ENCODE assay signal across 8 mouse cellular contexts in genomic region chr7:109028204-109028603, GRCm38 (mm10). TPM values are rescaled to one million over a fixed set of nuclear protein-coding genes. Genes with fewer than 3 reads are reported as not detected.
A peak's percentile ranks its signal among the peaks of the same experiment; 100 is the strongest.
DNase-seq lines count a peak whose midpoint lies in the region; ATAC-seq and TF ChIP-seq lines count a peak whose summit lies in the region.

No protein-coding gene starts in this region.

- intact Hi-C loops in heart, adult 2 months (cut with DNase I) = loop anchor here (1.0 to 5.0 kb wide), 3 partner anchors 61 to 213 kb away; no protein-coding TSS in a partner anchor

- H3K79me2 ChIP-seq in heart, adult 2 months (replicated peaks; ENCODE audit: control insufficient read depth, insufficient read depth, low read length) = no peaks in the 10 kb centered on the region
- H3K79me2 ChIP-seq in CH12.LX (replicated peaks; ENCODE audit: control insufficient read depth, extremely low read depth, insufficient read depth, poor library complexity, severe bottlenecking) = no peaks in the 10 kb centered on the region

- WGBS in heart, adult 2 months = 24% methylated on average over 6 of the region's 6 CpGs
- 29% methylated on average over 6 of the region's 6 CpGs for WGBS in heart, embryonic 11.5 days (ENCODE audit: insufficient replicate concordance)
- 28% methylated on average over 6 of the region's 6 CpGs for WGBS in forebrain, embryonic 16.5 days

- no peaks in the 10 kb centered on the region for H3K36me3 ChIP-seq in heart, adult 2 months (ENCODE audit: control insufficient read depth, insufficient read depth, low read length)
- no peaks in the 10 kb centered on the region for H3K36me3 ChIP-seq in heart, embryonic 11.5 days (ENCODE audit: control insufficient read depth, insufficient read depth, low read length)
- no peaks in the 10 kb centered on the region for H3K36me3 ChIP-seq in CH12.LX (replicated peaks in 1 of 2; ENCODE audit: control insufficient read depth in 1 of 2, insufficient read depth in 1 of 2, low read length in 1 of 2)
- H3K36me3 ChIP-seq in forebrain, embryonic 16.5 days (ENCODE audit: control insufficient read depth, insufficient read depth) = peaks cover 13% of the 10 kb centered on the region

- in situ Hi-C loops in CH12.LX (cut with MboI; ENCODE audit: low pct_ligation_motif_present, low pct_unique_long_range_greater_than_20kb, low sequenced_read_pairs) = loop anchor here (10.0 kb wide), 1 partner anchor 213 kb away; no protein-coding TSS in a partner anchor

- DNase-seq in heart, adult 2 months = no peak
- DNase-seq in CH12.LX (ENCODE audit: extremely low read depth) = peak; percentile 42
- DNase-seq in cerebellum, adult 11 months = peak; percentile 62
- peak; percentile 66 for DNase-seq in kidney, postnatal 14 days
- DNase-seq in mesoderm, embryonic 11.5 days (ENCODE audit: low read depth, low spot score) = peak; percentile 71
- DNase-seq in telencephalon, adult 2 months (ENCODE audit: low read depth, low spot score) = peak; percentile 69

- no peak for ATAC-seq in heart, embryonic 11.5 days (replicated peaks; ENCODE audit: insufficient number of reproducible peaks, low FRiP score, low TSS enrichment)
- peak; percentile 57 for ATAC-seq in forebrain, embryonic 16.5 days

- no peak overlapping the region for H3K4me2 ChIP-seq in heart, embryonic 11.5 days
- H3K4me2 ChIP-seq in CH12.LX (ENCODE audit: insufficient read depth, low read depth, poor library complexity, severe bottlenecking) = no peak overlapping the region
- no peak overlapping the region for H3K4me2 ChIP-seq in forebrain, embryonic 16.5 days (ENCODE audit: low read length)

- H3K4me3 ChIP-seq in heart, adult 2 months = no peak overlapping the region
- no peak overlapping the region for H3K4me3 ChIP-seq in heart, embryonic 11.5 days (ENCODE audit: low read depth, low read length)
- H3K4me3 ChIP-seq in CH12.LX (replicated peaks in 1 of 3; ENCODE audit: low read depth in 2 of 3, low read length in 2 of 3, poor library complexity in 1 of 3) = no peak overlapping the region
- no peak overlapping the region for H3K4me3 ChIP-seq in forebrain, embryonic 16.5 days (replicated peaks; ENCODE audit: low read length)

- H3K27me3 ChIP-seq in heart, adult 2 months (ENCODE audit: control insufficient read depth, insufficient read depth, low read length) = no peaks in the 10 kb centered on the region
- H3K27me3 ChIP-seq in heart, embryonic 11.5 days (ENCODE audit: control insufficient read depth, insufficient read depth, low read length) = no peaks in the 10 kb centered on the region; the same call in 1 of the 2 replicates
- peaks cover 44% of the 10 kb centered on the region for H3K27me3 ChIP-seq in CH12.LX (replicated peaks)
- H3K27me3 ChIP-seq in forebrain, embryonic 16.5 days (replicated peaks; ENCODE audit: control insufficient read depth, insufficient read depth, low read length) = no peaks in the 10 kb centered on the region

- no peaks in the 10 kb centered on the region for H3K9me3 ChIP-seq in heart, embryonic 11.5 days (replicated peaks; ENCODE audit: control insufficient read depth, low read length)
- peaks cover 5% of the 10 kb centered on the region for H3K9me3 ChIP-seq in CH12.LX (replicated peaks; ENCODE audit: low read length)
- no peaks in the 10 kb centered on the region for H3K9me3 ChIP-seq in forebrain, embryonic 16.5 days (ENCODE audit: control insufficient read depth, low read length)

- no peak overlapping the region for H3K9ac ChIP-seq in heart, adult 2 months (ENCODE audit: low read depth, low read length)
- H3K9ac ChIP-seq in heart, embryonic 11.5 days (ENCODE audit: low read depth, low read length) = no peak overlapping the region
- H3K9ac ChIP-seq in CH12.LX (ENCODE audit: insufficient read depth, low read depth) = no peak overlapping the region
- H3K9ac ChIP-seq in forebrain, embryonic 16.5 days (replicated peaks; ENCODE audit: low read depth, low read length) = no peak overlapping the region

- no peak for TF ChIP-seq EP300 in heart, adult 2 months (IDR thresholded peaks at IDR 0.05; ENCODE audit: insufficient read depth, low read depth, low read length)
- TF ChIP-seq EP300 in CH12.LX (IDR thresholded peaks at IDR 0.05; ENCODE audit: low read length) = no peak

- H3K4me1 ChIP-seq in heart, adult 2 months (ENCODE audit: control insufficient read depth, insufficient read depth, low read length) = no peaks in the 10 kb centered on the region
- no peaks in the 10 kb centered on the region for H3K4me1 ChIP-seq in heart, embryonic 11.5 days (ENCODE audit: control insufficient read depth, insufficient read depth, low read length)
- no peaks in the 10 kb centered on the region for H3K4me1 ChIP-seq in CH12.LX (ENCODE audit: control insufficient read depth in 1 of 2, insufficient read depth in 2 of 2)
- no peaks in the 10 kb centered on the region for H3K4me1 ChIP-seq in forebrain, embryonic 16.5 days (replicated peaks; ENCODE audit: control insufficient read depth, insufficient read depth, low read length)

- dilution Hi-C loops in CH12.LX (cut with MboI; ENCODE audit: extremely low pct_ligation_motif_present, extremely low pct_unique_long_range_greater_than_20kb, low sequenced_read_pairs) = no loop called here

- no peak overlapping the region for H3K27ac ChIP-seq in heart, adult 2 months
- H3K27ac ChIP-seq in heart, embryonic 11.5 days (ENCODE audit: low read depth, low read length) = no peak overlapping the region
- H3K27ac ChIP-seq in CH12.LX (ENCODE audit: insufficient read depth, low read depth) = no peak overlapping the region
- no peak overlapping the region for H3K27ac ChIP-seq in forebrain, embryonic 16.5 days (ENCODE audit: low read length)

- no peak for TF ChIP-seq POLR2A in heart, adult 2 months (IDR thresholded peaks at IDR 0.05; ENCODE audit: insufficient read depth, low read depth, low read length)
- no peak for TF ChIP-seq POLR2A in CH12.LX (IDR thresholded peaks at IDR 0.05; ENCODE audit: low read depth, low read length)

- TF ChIP-seq RAD21 in CH12.LX (IDR thresholded peaks at IDR 0.05; ENCODE audit: low read depth, low read length) = peak; percentile 87

- TF ChIP-seq CTCF in heart, adult 2 months (IDR thresholded peaks at IDR 0.05) = peak; percentile 92
- TF ChIP-seq CTCF in CH12.LX (conservative IDR thresholded peaks at IDR 0.05 in 1 of 2, IDR thresholded peaks at IDR 0.05 in 1 of 2; ENCODE audit: low read depth in 2 of 2, low read length in 2 of 2) = peak; percentile 32 to 83; a peak in 3 of 4 replicates

TF ChIP-seq in CH12.LX, 34 proteins besides CTCF, POLR2A, EP300 and RAD21:
- TF ChIP-seq ZC3H11A (IDR thresholded peaks at IDR 0.05; ENCODE audit: low read depth, low read length) (no peak), SMC3 (IDR thresholded peaks at IDR 0.05; ENCODE audit: low read depth, low read length) (peak; percentile 48), JUN (IDR thresholded peaks at IDR 0.05; ENCODE audit: insufficient read depth, low read depth, low read length) (no peak), IRF4 (IDR thresholded peaks at IDR 0.05; ENCODE audit: low read depth, low read length) (no peak), NRF1 (IDR thresholded peaks at IDR 0.05; ENCODE audit: low read depth, low read length) (no peak), MAFK (IDR thresholded peaks at IDR 0.05; ENCODE audit: insufficient replicate concordance, low read length) (no peak), BHLHE40 (IDR thresholded peaks at IDR 0.05; ENCODE audit: low read depth, low read length) (no peak), E2F4 (IDR thresholded peaks at IDR 0.05; ENCODE audit: insufficient replicate concordance, low read depth, low read length) (no peak)

RNA-seq across cellular contexts. Expression of gene Ric3, which starts 54.9 kb away (rescaled TPM):
- 1 to 10 TPM; 1.1 to 1.9 TPM for total RNA-seq in heart, adult 2 months (2021)
- 0.57 and 0.79 TPM in 2 replicates for polyA plus RNA-seq in heart, adult 2 months (2012; rRNA removed)
- 1.7 and 1.9 TPM in 2 replicates for polyA plus RNA-seq in heart, embryonic 11.5 days (2014; fragmentation: Nextera tagmentation; extraction: Ambion mirVana)
- total RNA-seq in CH12.LX (2012; rRNA removed) = 0.13 TPM in 1 of 2 replicates, not detected in the other
- not detected in 2 replicates for total RNA-seq in CH12.LX (2014; rRNA removed)
- polyA plus RNA-seq in CH12.LX (2012; ENCODE audit: insufficient read length, low read depth) = not detected in 2 replicates
- 31.9 and 34.6 TPM in 2 replicates for polyA plus RNA-seq in forebrain, embryonic 16.5 days (2015; fragmentation: Nextera tagmentation; extraction: Ambion mirVana)

Comparison
In these comparisons a context has a peak if more than half of its experiments do, and no peak if none do; other contexts are left out.
1. DNase-seq: peak in CH12.LX (single experiment), cerebellum, adult 11 months (single experiment), kidney, postnatal 14 days (single experiment), mesoderm, embryonic 11.5 days (single experiment) and telencephalon, adult 2 months (single experiment); none in heart, adult 2 months (0 of 2).
2. RNA of gene Ric3, which starts 54.9 kb away (polyA plus RNA-seq): 31.9 to 34.6 TPM in forebrain, embryonic 16.5 days; 1.7 to 1.9 TPM in heart, embryonic 11.5 days, 0.57 to 0.79 TPM in heart, adult 2 months and not detected in CH12.LX; every median in the first group is over 10 times any median in the second.